Mouse (Mus musculus) kidney, embryonic 15.5 days (tissue): ENCODE measurements around the gene Defb11. TPM values are rescaled to one million over a fixed set of nuclear protein-coding genes. Genes with fewer than 3 reads are reported as not detected.
"Not testable (repeated sequence)": the region's sequence is repeated elsewhere in the genome, so short reads cannot be mapped to it uniquely, and the experiment has no call there.

Experiments
- ATAC-seq: fragments of 200-750 bp; cut with Nextera tagmentation; replicated peaks from 2 replicates; pipeline ENCODE4 v1.8.0; 2017; ENCODE audit warnings: moderate TSS enrichment; ENCODE audit not compliant: low FRiP score
- H3K27ac ChIP-seq: fragments of 300-500 bp; sonication (generic); 2 replicates; pipeline ENCODE4 v1.5.1; 2015; ENCODE audit warnings: mild to moderate bottlenecking, inconsistent platforms
- H3K27me3 ChIP-seq: fragments of 300-500 bp; sonication (generic); 2 replicates; pipeline ENCODE4 v1.6.1; 2015; ENCODE audit warnings: inconsistent platforms
- H3K36me3 ChIP-seq: fragments of 300-500 bp; sonication (generic); 2 replicates; pipeline ENCODE4 v1.6.1; 2015; ENCODE audit warnings: inconsistent platforms
- H3K4me1 ChIP-seq: fragments of 300-500 bp; sonication (generic); 2 replicates; pipeline ENCODE4 v1.6.1; 2015; ENCODE audit warnings: inconsistent platforms
- H3K4me2 ChIP-seq: fragments of 300-500 bp; sonication (generic); 2 replicates; pipeline ENCODE4 v1.6.1; 2015; ENCODE audit warnings: moderate library complexity, mild to moderate bottlenecking, inconsistent platforms
- H3K4me3 ChIP-seq: fragments of 300-500 bp; sonication (generic); replicated peaks from 2 replicates; pipeline ENCODE4 v1.5.1; 2015; ENCODE audit warnings: mild to moderate bottlenecking, inconsistent platforms
- H3K9ac ChIP-seq: fragments of 300-500 bp; sonication (generic); 2 replicates; pipeline ENCODE4 v1.6.1; 2015; ENCODE audit warnings: mild to moderate bottlenecking, inconsistent platforms
- H3K9me3 ChIP-seq: fragments of 300-500 bp; sonication (generic); replicated peaks from 2 replicates; pipeline ENCODE4 v1.6.1; 2016; ENCODE audit warnings: inconsistent platforms
- WGBS: fragments of 180-500 bp; shearing (Covaris S2); methylation state at CpG from one replicate; pipeline ENCODE4 v1.1.7; 2015; ENCODE audit warnings: mixed read lengths; 5-methylcytosine and 5-hydroxymethylcytosine counted together
- polyA plus RNA-seq: library from polyadenylated mRNA; unstranded; fragments of >200 nt; fragmentation: Nextera tagmentation; extraction: Ambion mirVana; gene quantifications from 2 replicates; pipeline ENCODE4 v1.2.1, GENCODE M21; 2015

Gene Defb11
- polyA plus RNA-seq, result 0.65 TPM in 1 of 2 replicates, not detected in the other

DNA sequence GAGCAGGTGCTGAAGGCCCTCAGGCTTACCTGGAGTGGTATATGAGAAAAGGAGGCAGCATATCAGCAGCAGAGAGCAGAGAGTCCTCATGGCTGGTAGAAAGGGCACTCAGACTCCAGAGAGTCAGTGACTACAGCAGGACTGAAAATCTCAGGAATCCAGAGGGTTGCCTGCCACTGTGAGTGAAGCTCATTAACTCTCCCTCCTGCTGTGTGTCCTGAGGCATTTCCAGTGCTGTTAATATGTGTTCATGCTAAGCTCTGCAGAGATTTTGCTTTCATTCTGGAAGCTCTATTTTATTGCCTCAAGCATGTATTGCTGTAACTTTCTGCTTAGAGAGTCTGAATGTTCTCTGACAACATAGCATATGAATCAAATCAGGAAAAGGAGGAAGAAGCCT, at the start of gene Defb11:
Defb11 (minus strand) TSS at position 123 of the 400 bp plus-strand sequence.
- not testable (repeated sequence) for H3K9ac ChIP-seq, H3K4me1 ChIP-seq, H3K4me2 ChIP-seq, H3K4me3 ChIP-seq, H3K9me3 ChIP-seq, H3K27me3 ChIP-seq, H3K36me3 ChIP-seq, H3K27ac ChIP-seq, ATAC-seq

- Histone ChIP-seq H3K27me3 (no peaks in the 10 kb centered on the region), H3K4me3 (no peak overlapping the region), H3K4me1 (no peaks in the 10 kb centered on the region), H3K27ac (no peak overlapping the region), H3K36me3 (no peaks in the 10 kb centered on the region), H3K4me2 (no peak overlapping the region), H3K9ac (no peak overlapping the region), H3K9me3 (no peaks in the 10 kb centered on the region)
- 10% methylated on average over 9 of the region's 9 CpGs for WGBS
- ATAC-seq, result no peak
Observed at GRCm38 (mm10) chr8:21955321-21955720, 49.1 kb upstream of the Defb11 start.

- Histone ChIP-seq H3K4me1 (0 out of 2 replicates have a peak, but pooled peaks cover 2% of the 10 kb centered on the region), H3K9ac (no peak overlapping the region), H3K4me2 (0 out of 2 replicates have a peak overlapping the region, but pooled peaks have one; percentile 12), H3K27me3 (no peaks in the 10 kb centered on the region), H3K27ac (no peak overlapping the region), H3K4me3 (no peak overlapping the region), H3K36me3 (no peaks in the 10 kb centered on the region), H3K9me3 (no peaks in the 10 kb centered on the region)
- WGBS, result 58% methylated on average over 9 of the region's 9 CpGs
- no peak for ATAC-seq
Observed at GRCm38 (mm10) chr8:21947311-21948017, 41.3 kb upstream of the Defb11 start.

DNA sequence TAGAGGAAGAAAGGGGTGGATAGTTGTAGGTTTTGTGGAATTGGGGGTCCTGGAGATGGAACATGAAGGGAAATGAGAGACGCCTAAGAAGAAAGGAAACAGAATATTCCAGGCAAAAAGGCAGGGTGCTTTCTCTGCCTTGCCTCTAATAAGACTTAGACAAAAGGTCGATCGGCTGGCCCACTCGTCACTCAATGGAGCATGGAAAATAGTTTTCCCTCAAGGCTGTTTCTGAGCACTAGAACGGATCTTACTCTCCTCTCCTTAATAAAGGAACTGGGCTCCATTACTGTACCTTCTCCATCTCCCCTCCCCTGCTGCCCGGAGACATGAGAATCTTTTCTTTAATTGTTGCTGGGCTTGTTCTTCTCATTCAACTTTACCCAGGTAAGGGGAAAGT, 40.2 kb upstream of the Defb11 start, which contains the start of gene Defb13:
Defb13 (plus strand) TSS at position 301 of the 400 bp plus-strand sequence.
- H3K4me3 ChIP-seq, result no peak within 1 kb of the TSS
- 78% methylated on average over 6 of the region's 6 CpGs for WGBS

DNA sequence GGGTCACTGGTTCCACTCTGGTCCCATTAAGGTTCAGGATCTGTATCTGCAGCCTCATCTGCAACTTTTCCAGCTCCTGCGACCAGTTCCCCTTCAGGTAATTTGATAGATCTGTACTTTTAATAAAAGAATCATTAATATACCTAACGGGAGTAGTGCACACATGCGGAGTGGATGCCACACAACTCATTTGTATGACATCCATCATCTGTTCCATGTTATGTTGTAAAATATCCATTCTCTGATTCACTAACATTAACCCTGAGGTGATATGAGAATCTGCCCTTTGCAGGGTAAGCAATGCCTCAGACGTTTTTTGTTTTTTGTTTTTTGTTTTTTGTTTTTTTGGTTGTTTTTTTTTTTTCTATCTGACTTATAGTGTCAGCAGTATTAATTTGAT, 31.8 kb upstream of the Defb11 start, which contains the start of gene Defb35:
Defb35 (plus strand) TSS at position 301 of the 400 bp plus-strand sequence.
- not testable (repeated sequence) for H3K36me3 ChIP-seq, H3K4me3 ChIP-seq, H3K4me2 ChIP-seq, ATAC-seq, H3K9ac ChIP-seq, H3K9me3 ChIP-seq, H3K27me3 ChIP-seq, H3K4me1 ChIP-seq, H3K27ac ChIP-seq
- WGBS, result 90% methylated on average over 4 of the region's 4 CpGs

More for the DNA sequence above, 40.2 kb upstream of the Defb11 start, which contains the start of gene Defb13:
- Histone ChIP-seq H3K9me3 (no peaks in the 10 kb centered on the region), H3K27me3 (no peaks in the 10 kb centered on the region), H3K9ac (no peak within 1 kb of the TSS), H3K4me1 (0 out of 2 replicates have a peak, but pooled peaks cover 2% of the 10 kb centered on the region), H3K27ac (no peak within 1 kb of the TSS), H3K36me3 (no peaks in the 10 kb centered on the region), H3K4me2 (0 out of 2 replicates have a peak within 1 kb of the TSS, but pooled peaks have one; percentile 12)
- ATAC-seq, result no peak

DNA sequence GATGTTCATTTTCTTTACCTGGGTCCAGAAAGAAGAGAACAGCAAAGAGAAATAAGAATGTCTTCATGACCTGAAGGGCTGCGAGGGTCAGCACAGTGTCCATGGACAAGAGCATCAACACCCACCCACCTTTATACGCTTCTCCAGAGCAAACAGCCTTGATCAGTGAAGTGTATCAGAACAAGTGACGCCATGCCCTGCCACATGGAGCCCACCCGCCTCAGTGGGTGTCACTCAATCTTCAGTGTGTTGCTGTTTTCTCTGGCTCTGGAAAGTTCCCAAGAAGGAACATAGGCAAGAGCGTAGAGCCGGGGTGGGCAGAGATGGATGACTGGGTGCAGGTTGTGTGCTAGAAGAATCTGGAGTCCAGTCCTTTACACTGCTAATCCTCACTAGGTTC, 26.4 kb upstream of the Defb11 start, which contains the start of gene Defb15:
Defb15 (minus strand) TSS at position 101 of the 400 bp plus-strand sequence.
- Histone ChIP-seq H3K36me3 (no peaks in the 10 kb centered on the region), H3K4me2 (no peak within 1 kb of the TSS), H3K4me3 (no peak within 1 kb of the TSS), H3K4me1 (no peaks in the 10 kb centered on the region), H3K27ac (no peak within 1 kb of the TSS), H3K9me3 (no peaks in the 10 kb centered on the region), H3K9ac (no peak within 1 kb of the TSS), H3K27me3 (no peaks in the 10 kb centered on the region)
- 89% methylated on average over 6 of the region's 6 CpGs for WGBS
- no peak for ATAC-seq

GRCm38 (mm10) chr8:21930754-21931153, 24.5 kb upstream of the Defb11 start:
- not testable (repeated sequence) for H3K4me3 ChIP-seq, H3K9me3 ChIP-seq, H3K27me3 ChIP-seq, ATAC-seq, H3K4me1 ChIP-seq, H3K36me3 ChIP-seq, H3K4me2 ChIP-seq, H3K9ac ChIP-seq, H3K27ac ChIP-seq
- 83% methylated on average over 3 of the region's 3 CpGs for WGBS

DNA sequence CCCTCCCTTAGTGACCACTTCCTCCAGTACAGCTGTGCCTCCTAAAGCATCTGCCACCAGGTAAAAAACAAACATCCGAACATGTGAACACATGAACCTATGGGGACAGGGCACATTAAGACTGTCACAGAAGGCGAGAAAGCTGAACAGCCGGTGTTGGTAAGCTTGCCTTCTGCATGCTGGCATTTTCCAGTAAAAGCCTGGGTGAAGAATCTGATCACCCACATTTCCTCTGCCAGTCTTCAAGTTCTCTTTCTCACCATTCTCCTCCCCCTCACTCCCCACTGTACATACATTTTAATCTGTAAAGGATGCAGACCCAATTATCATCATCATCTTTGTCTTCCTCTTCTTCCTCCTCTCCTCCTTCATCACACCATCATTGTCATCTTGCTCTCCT, 9.4 kb upstream of the Defb11 start:
- H3K27ac ChIP-seq, result no peak overlapping the region
- no peaks in the 10 kb centered on the region for H3K36me3 ChIP-seq
- no peak for ATAC-seq
- 87% methylated on average over 3 of the region's 3 CpGs for WGBS
- no peak overlapping the region for H3K9ac ChIP-seq
- no peak overlapping the region for H3K4me2 ChIP-seq
- no peaks in the 10 kb centered on the region for H3K9me3 ChIP-seq
- no peak overlapping the region for H3K4me3 ChIP-seq
- no peaks in the 10 kb centered on the region for H3K4me1 ChIP-seq
- H3K27me3 ChIP-seq, result no peaks in the 10 kb centered on the region

- no peak for ATAC-seq
- H3K4me3 ChIP-seq, result no peak overlapping the region
- H3K36me3 ChIP-seq, result no peaks in the 10 kb centered on the region
- H3K27ac ChIP-seq, result no peak overlapping the region
- H3K9me3 ChIP-seq, result no peaks in the 10 kb centered on the region
- 32% methylated on average over 2 of the region's 2 CpGs for WGBS
- no peak overlapping the region for H3K9ac ChIP-seq
- no peaks in the 10 kb centered on the region for H3K27me3 ChIP-seq
- no peaks in the 10 kb centered on the region for H3K4me1 ChIP-seq
- no peak overlapping the region for H3K4me2 ChIP-seq
Observed at GRCm38 (mm10) chr8:21912554-21912953, 6.3 kb upstream of the Defb11 start.

DNA sequence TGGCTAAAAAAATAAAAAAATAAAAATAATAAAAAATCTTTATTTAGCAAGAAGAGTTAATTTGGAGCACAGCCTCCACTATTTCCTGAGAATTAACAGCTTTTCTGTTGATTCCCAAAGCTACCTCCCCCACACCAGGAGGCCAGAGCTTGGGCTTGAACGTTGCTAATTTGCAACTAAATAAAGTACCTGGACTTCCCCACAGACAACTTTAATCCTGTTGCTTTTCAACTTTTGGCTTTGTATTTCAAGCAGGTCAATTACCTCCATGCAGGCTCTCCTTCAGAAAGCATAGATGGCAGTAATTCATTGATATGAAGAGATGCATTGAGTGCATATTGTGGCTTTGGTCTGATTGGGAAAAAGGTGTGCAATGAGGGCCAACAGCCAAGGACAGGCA, 5.7 kb upstream of the Defb11 start:
- no peaks in the 10 kb centered on the region for H3K36me3 ChIP-seq
- H3K27me3 ChIP-seq, result no peaks in the 10 kb centered on the region
- no peaks in the 10 kb centered on the region for H3K4me1 ChIP-seq
- no peak overlapping the region for H3K4me2 ChIP-seq
- no peak overlapping the region for H3K27ac ChIP-seq
- 16% methylated on average over 1 of the region's 1 CpGs for WGBS
- H3K4me3 ChIP-seq, result no peak overlapping the region
- H3K9ac ChIP-seq, result no peak overlapping the region
- no peak for ATAC-seq
- no peaks in the 10 kb centered on the region for H3K9me3 ChIP-seq

DNA sequence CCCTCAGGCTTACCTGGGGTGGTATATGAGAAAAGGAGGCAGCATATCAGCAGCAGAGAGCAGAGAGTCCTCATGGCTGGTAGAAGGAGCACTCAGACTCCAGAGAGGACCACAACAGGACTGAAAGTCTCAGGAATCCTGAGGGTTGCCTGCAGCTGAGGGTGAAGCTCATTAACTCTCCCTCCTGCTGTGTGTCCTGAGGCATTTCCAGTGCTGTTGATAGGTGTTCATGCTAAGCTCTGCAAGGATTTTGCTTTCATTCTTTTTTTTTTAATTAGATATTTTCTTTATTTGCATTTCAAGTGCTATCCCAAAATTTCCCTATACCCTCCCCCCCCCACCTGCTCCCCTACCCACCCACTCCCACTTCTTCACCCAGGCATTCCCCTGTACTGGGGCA, 20.9 kb downstream of the Defb11 start, which contains the start of gene Defb9:
Defb9 (minus strand) TSS at position 101 of the 400 bp plus-strand sequence.
- not testable (repeated sequence) for H3K9me3 ChIP-seq, ATAC-seq, H3K27ac ChIP-seq, H3K36me3 ChIP-seq, H3K4me1 ChIP-seq, H3K4me3 ChIP-seq, H3K9ac ChIP-seq, H3K4me2 ChIP-seq, H3K27me3 ChIP-seq

DNA sequence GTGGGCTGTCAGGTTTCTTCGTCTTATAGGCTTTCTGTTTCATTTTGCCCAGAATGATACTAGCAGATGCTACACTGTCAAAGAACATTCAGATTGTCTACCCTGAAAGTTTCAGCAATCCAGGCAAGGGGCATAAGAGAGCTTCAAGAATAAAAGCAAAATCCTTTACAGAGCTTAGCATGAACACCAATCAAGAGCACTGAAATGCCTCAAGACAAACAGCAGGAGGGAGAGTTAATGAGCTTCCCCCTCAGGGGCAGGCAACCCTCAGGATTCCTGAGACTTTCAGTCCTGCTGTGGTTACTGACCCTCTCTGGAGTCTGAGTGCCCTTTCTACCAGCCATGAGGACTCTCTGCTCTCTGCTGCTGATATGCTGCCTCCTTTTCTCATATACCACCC, 47.6 kb downstream of the Defb11 start, which contains the start of gene Defb10:
Defb10 (plus strand) TSS at position 316 of the 400 bp plus-strand sequence.
- not testable (repeated sequence) for H3K4me1 ChIP-seq, H3K9me3 ChIP-seq, H3K27ac ChIP-seq, H3K27me3 ChIP-seq, ATAC-seq, H3K4me3 ChIP-seq, H3K4me2 ChIP-seq, H3K9ac ChIP-seq, H3K36me3 ChIP-seq
- WGBS, result 57% methylated on average over 1 of the region's 1 CpGs
